Mouse (Mus musculus): Measurements from ENCODE around the gene Igfbp6. TPM values are rescaled to one million over a fixed set of nuclear protein-coding genes. Genes with fewer than 3 reads are reported as not detected.
A peak's percentile ranks its signal among the peaks of the same experiment; 100 is the strongest.

Gene Igfbp6
- total RNA-seq, 2 experiments from 2014 or later, result 10.0 to 12.5 TPM

DNA sequence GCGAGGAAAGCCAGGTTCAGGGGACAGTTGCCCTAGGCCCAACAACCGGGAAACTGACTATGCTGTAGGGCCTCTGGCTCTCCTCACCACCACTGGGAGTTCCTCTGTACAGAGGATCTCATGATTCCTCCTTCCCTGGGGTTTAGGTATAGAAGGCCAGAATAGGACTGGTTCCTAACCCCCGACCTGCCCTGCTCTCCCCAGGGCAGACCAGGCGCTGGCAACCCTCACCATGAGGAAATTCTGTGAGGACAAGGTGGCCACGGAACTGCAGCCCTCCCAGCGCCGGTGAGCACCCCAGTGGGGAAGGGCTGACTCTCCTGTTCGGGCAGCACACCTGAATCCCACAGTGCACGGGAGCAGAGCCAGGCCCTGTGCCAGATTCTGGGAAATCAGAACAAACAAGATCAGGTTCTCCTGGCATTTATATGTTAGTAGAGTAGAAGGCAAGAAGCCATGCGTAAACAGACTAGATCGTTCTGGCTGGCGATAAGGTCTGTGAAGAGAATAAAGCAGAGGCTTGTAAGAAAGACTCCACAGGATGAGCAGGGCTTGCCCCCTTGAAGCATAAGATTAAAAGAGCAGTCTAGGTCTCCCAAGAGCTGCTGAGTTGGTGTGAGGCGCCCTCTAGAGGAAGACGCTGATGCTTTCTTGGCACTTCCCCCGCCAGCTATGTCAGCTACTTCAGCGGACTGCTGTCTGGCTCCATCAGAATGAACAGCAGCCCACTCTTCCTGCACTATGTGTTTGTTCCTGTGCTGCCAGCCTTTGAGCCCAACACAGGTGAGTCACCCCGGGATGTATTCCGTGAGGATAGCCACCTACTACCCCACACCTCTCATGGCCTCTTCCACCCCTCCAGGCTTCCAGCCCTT is 35.3 kb upstream of the Igfbp6 start:
- peak; percentile 90 for DNase-seq

DNA sequence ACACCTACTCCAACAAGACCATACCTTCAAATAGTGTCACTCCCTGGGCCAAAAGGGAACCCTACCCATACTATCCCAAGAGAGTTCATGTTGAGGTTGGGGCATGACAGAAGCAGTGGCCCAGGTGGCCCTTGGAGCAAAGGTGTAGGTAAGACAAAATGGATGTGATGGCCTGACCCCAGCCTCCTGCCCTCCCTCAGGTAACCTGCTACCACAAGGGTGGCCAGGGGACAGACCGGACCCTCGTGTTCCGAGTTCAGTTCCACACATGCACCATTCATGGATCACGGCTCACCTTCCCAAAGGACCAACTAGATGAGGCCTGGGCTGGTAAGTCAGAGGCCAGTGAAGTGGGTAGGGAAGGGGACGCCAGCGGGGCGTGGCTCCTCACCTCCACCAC is 33.9 kb upstream of the Igfbp6 start:
- no peak for DNase-seq

DNA sequence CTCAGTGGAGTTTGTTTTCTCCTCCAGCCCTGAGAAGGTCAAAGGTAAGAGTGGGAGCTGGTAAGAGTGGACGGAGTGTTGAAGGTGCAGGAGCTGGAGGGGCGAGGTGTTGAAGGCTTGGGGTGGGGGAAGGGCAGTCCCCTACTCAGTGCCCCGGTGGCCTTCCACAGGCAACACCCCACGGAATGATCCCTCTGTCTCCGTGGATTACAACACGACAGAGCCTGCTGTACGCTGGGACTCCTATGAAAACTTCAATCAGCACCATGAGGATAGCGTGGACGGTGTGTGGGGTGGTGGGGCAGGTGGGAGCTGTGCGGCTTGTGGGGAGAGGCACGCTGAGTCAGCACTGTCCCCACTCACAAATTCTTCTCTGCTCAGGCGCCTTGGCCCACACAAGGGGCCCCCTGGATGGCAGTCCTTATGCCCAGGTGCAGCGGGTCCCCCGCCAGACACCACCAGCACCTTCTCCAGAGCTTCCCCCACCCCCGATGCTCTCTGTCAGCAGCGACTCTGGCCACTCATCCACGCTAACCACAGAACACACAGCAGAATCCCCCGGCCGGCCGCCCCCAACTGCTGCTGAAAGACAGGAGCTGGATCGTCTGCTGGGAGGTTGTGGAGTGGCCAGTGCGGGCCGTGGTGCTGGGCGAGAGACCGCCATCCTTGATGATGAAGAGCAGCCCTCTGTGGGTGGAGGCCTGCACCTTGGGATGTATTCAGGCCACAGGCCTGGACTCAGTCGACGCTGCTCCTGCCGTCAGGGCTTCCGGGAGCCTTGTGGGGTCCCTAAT is 33.3 kb upstream of the Igfbp6 start:
- DNase-seq, result peak; percentile 17

DNA sequence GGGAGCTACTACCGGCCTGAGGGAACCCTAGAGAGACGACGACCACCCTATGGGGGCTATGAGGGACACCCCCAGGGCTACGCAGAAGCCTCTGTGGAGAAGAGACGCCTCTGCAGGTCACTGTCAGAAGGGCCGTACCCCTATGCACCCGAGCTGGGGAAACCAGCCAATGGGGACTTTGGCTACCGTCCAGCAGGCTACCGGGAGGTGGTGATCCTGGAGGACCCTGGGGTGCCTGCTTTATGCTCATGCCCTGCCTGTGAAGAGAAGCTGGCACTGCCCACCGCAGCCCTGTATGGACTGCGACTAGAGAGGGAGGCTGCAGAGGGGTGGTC is 32.7 kb upstream of the Igfbp6 start:
- DNase-seq, result peak; percentile 39

DNA sequence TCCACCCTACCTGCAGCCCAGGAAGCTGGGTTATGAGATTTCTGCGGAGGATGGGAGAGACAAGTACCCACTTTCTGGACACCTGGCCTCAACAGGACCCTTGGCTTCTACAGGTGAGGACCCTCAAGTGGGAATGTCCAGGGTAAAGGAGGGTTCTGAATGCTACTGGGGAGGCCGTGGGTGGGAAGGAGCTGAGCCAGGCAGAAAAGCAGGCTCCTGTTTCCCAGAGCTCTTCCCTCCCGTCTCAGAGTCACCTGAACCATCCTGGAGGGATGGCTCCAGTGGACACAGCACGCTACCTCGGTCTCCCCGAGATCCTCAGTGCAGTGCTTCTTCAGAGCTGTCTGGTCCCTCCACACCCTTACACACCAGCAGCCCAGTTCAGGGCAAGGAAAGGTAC is 32.0 kb upstream of the Igfbp6 start:
- no peak for DNase-seq

DNA sequence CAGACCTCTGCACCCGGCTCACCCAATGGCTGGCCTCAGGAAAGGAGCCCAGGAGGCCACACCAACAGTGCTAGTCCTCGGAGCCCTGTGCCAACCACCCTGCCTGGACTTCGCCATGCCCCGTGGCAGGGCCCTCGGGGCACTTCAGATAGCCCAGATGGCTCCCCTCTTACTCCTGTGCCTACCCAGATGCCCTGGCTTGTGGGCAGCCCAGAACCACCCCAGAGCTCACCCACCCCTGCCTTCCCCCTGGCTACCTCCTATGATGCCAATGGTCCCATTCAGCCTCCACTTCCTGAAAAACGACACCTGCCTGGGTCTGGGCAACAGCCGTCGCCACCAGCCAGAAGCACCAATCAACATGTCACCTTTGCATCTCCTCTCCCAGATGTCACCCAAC is 31.3 kb upstream of the Igfbp6 start:
- DNase-seq, result peak; percentile 19

DNA sequence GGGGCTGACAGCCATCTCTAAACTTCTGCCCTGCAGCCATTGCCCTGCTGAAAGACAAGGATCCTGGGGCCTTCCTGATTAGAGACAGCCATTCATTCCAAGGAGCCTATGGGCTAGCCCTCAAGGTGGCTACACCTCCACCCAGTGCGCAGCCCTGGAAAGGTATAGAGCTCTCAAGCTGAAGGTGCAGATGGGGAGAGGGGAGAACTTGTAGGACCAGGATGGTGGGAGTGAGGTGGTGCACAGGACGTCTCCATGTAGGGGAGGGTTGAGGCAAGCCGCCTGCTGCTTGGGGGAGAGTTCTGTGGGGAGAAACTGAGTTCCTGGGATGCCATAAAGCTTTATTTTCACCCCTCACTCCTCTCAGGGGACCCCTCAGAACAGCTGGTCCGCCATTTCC is 30.5 kb upstream of the Igfbp6 start:
- DNase-seq, result no peak

DNA sequence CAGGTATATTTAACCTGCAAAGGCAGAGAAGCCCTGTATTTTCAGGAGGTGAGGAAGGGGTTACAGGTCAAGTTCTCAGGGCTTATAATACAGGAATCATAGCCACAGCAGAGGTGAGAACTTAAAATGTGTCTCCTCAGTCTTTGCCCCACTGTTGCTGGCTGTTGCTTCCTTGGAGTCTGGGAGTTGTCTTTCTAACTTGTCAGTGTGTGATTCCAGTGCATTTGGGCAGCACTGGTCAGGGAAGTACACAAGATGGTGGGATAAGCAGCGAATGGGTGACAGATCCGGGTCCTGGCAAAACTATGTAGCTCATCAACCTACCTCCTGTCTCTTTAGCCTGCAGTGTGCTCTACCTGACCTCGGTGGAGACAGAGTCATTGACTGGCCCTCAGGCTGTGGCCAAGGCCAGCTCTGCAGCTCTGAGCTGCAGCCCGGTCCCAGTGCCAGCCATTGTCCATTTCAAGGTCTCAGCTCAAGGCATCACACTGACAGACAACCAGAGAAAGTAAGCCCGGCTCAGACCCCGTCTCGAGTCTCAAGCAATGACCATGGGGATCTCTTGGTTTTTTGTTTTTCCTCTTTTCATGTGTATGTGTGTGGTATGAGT is 29.4 kb upstream of the Igfbp6 start:
- no peak for DNase-seq

DNA sequence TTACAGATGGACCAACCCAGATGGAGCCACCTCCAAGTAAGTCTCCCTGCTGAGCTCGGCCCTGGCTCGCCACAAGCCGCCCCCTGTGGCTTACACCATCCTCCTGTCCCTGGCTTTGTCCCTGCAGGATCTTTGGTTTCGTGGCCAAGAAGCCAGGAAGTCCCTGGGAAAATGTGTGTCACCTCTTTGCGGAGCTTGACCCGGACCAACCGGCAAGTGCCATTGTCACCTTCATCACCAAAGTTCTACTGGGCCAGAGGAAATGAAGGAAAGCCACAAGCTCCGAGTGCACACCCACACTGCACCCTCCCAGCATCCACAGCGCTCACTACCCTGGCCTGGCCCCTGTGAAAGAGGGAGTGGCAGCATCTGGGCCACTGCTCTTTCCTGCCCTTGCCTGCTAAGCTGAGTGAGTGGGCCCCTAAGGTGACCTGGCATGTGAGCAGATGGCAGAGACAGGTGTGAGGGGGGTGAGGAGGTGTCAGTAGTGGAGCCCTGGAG is 28.4 kb upstream of the Igfbp6 start:
- peak; percentile 12 for DNase-seq

DNA sequence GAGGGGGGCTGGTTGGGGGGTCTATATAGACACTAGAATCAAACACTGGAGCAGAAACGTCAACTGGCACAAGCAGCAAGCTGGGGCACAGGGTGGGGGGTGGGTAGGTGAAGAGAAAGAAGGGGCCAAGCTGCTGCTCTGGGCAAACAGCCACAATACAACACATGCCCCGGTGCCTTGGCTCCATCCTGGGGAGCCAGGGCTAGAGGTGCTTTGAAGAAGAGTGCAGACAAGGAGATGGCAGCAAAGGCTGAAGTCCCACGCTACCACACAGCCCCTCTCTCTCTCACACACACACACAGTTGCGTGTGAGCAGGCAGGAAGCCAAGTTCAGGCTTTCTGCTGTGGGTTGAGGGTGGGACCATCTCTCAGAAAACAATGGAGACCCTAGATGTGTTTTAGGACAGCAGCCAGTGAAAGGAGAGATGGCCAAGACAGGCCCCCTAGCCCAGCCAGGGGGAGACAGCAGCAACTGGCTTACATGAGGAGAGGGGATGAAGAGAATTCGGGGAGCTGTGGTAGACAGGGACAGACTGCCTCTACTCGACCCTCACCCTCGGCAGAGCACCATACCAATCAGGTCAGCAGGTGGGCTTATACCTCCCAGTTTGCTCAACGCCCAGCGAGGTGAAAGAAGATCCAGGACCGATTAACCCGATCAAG is 27.3 kb upstream of the Igfbp6 start:
- DNase-seq, result peak; percentile 27

DNA sequence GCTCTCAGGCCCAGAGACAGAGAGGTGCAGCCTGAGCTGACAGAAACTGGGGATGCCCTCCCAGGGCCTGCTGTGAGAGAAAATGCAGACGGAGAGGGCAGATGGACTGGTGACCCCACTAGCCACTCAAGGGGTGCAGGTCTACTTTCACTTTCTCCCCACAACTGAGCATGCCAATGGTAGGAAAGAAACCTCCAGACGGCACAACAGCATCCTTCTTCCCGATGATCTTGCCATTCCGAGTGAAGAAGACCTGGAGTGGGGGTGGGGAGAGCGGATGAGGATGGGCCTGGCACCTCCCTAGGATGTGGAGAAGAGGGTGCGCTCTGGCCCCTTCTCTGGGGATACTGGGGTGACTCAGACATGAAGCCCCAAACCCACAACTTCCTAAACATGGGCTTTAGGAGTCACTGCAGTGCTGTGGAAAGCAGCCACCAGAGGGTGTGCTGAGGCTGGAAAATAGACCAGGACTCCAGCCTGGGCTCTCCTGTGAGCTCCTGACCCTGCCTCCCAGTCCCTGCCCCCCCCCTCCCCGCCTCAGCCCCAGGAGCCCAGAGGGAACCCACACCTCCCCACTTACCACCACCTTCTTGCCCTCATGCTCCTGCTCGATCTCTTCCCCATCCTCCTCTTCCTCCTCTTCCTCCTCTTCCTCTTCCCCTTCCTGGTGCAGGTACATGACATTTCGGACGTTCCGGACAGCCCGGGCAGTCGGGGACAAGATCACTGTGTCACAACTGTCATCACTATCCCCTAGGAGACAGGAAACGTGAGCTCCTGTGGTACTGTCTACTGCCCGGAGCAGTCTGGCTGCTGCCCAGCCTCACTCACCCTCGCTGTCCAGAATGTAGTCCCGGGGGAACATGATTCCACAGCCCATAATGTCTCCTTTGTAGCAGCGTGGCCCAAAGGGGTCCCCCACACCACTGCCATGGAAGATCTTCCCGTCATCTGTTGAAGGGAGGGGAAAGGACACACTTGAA is 26.4 kb upstream of the Igfbp6 start:
- DNase-seq, result peak; percentile 63

DNA sequence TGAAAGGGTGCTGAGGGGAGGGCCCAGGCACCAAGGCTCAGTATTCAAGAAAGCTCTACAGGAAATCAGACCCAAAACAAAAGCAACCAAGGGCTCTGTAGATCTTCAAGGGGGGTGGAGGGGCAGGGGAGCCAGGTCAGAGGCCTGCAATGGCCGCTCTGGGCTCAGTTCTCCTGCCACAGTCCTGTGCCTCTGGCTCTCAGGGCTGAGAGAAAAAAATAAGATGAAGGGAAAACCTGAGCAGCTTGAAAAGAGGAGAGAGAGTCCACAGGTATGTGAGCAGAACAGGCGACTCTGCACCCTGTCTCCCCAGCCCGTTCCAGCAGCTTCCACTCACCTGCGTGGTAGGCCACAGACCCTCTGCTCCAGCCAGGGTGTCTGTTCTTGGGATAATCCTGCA is 25.6 kb upstream of the Igfbp6 start:
- DNase-seq, result no peak

DNA sequence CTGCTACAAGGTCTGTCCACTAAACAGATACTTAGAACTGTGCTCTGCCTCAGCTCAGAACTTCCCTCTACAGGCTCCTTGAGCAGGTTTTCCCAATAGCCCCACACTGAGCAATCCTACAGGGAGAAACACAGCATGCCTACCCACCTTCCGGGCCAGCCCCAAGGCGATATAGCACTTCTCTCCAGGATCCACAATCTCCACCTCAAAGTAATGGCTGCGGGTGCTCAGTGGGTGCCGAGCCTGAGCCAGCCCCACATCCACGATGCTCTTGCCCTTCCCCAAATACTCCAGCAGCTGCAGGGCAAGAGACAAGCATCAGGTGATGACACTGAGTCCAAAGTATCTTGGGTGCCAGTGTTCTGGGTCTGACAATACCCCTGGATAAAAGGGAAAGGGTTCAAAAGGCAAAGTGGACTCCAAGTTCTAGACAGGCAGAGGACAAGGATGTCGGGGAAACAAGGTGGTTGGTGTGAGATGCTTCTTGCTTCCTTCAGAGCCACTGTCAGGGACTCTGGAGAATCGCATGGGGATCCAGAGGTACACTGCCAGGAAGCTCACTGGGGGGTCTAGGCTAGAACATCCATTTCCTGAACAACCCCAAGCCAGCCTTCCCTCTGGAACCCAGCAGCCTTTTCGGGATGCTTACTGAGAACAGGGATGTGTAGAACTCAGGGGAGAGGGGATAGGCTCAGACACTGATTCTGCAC is 24.9 kb upstream of the Igfbp6 start:
- DNase-seq, result no peak

DNA sequence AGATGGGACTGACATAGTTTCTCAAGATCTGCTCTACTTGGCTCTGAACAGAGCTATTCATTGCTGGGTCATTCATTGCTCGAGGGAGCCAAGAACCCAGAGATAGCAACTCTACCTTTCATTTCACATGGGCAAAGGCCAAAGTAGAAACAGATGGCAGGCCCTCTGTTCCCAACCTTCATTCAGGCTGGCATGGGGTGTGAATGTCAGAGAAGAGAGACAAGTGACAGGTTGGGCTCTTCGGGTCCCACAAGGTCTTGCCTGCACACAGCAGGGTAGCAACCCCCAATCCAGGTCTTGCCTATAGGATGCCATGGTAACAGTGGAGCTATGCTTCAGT is 24.4 kb upstream of the Igfbp6 start:
- no peak for DNase-seq

DNA sequence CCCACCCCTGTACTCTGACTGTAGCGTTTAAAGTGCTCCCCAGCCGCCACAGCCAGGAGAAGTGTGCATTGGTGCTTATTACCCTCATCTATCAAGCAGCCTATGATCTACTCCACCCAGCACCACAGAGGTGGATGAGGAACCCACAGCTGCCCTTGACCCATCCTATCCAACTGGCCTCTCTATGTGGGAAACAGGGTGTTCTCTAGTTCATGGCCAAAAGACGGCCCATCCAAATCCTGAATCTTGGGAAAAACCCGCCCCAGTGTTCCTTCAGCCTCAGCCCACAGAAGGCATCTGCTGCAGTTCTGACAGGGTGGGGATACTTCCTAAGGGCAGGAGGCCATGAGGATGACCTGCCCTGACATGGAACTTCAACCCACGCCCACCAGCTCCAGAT is 23.6 kb upstream of the Igfbp6 start:
- DNase-seq, result peak; percentile 13

DNA sequence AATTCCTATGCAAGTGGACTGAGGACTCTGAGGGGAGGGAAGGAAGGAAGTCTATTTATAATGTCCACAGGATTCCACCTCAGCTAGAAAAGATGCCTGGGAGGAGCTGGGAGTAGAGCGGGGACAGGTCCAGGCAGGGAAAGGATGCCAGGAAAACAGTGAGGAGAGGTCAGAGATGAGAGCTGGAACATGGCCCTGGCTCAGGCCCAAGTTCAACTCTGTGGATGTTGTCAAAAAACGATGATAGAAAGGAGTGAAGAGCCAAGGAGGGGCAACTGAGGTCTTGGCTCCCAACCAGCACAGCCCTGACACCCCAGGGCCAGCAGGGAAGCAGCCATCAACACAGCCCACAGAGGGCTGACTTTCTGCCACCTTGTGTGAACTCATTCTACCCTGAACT is 17.9 kb upstream of the Igfbp6 start:
- DNase-seq, result peak; percentile 73

DNA sequence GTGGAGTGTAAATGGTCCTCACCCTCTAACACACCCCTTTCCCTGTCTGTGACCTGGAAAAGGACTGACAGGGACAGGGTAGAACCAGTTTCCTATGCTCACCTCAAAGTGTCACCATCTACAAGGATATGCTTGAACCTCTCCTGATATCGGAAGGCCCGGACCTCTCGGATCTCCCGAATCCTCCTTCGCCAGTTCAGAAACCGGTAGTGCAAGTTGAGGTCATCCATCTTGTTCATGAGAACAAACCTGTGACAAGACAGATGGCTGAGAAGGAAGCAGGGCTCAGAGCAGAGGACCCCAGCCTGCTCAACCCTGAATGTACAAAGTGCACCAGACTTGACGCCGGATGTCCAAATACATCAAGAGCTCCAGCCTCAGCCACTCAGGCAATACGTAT is 10.8 kb upstream of the Igfbp6 start:
- DNase-seq, result no peak

DNA sequence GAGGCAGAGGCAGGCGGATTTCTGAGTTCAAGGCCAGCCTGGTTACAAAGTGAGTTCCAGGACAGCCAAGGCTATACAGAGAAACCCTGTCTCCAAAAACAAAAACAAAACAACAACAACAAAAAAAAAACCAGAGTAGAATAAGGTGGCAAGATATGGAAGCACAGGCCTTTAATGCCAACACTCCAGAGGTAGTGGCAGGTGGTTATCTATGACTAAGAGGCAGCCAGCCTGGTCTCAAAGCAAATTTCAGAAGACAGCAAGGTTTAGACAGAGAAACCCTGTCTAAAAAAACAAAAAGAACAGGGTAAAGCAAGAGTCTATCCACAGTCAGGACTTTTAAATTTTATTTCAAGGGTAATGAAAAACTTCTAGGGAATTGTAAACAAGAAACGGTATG is 9.5 kb upstream of the Igfbp6 start:
- DNase-seq, result no peak

DNA sequence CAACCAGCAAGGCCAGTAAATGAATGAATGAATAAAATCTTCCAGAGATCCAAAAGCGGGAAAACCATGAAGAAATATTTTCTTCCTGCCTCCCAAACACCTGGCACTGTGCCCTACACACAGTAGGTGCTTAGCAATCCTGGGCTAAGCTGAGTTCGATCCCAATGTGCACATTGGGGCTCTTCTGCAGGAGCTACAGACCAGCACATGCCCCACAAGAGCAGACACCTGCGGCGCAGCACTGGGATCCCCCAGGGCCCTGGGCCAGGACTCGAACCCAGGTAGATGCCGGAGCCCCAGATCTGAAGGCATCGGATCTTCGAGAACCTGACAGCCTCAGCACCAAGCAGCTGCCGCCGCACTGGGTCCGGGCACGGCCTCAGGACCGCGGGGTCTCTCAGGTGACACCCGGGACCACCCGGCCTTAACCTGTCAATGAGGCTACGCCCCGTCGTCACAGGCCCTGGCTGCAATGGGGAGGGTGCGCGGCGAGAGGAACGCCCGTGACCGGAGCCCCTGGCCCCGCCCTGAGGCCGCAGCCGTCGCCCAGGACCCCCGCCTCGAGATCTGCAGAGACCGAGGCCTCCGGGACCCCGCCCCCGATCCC is 8.5 kb upstream of the Igfbp6 start:
- no peak for DNase-seq

DNA sequence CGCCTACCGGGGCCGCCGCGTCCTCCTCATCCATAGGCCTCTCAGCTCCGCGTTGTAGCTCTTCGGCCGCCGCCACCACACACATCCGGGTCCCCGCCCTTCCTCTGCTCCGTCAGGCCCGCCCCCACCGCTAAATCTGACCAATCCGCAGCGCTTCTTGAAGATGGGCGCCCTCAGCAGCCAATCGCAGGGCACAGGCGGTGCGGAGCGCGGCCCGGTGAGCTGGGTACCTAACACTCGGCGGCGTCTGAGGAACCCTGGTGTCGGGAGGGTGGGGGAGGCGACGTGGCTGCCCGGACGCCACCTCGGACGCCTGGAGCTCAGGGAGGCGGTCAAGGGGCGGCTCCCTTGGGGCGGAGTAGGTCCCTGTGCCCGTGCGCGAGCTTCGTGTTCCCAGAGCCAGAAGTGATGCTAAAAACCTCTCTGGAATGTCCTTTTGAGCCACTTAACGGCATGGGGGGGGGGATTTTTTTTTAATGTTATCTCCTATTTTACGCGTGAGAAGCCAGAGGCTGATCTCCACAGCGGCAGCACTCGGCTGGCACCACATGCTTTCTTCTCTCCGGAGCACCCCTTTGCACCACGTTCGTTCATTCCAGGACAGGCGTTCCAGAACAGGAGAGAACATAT is 7.9 kb upstream of the Igfbp6 start, which contains the start of gene Spryd3:
TSS of gene Spryd3 (minus strand) at position 106 of the 630 bp plus-strand sequence.
- peak; percentile 98 for DNase-seq

All from heart, postnatal 4 days (tissue).